Mouse (Mus musculus): ENCODE measurements around the gene Smpdl3a. TPM values are rescaled to one million over a fixed set of nuclear protein-coding genes. Genes with fewer than 3 reads are reported as not detected.

The Smpdl3a gene
- polyA plus RNA-seq, 1 experiment from 2014 or later: 7.9 TPM

DNA sequence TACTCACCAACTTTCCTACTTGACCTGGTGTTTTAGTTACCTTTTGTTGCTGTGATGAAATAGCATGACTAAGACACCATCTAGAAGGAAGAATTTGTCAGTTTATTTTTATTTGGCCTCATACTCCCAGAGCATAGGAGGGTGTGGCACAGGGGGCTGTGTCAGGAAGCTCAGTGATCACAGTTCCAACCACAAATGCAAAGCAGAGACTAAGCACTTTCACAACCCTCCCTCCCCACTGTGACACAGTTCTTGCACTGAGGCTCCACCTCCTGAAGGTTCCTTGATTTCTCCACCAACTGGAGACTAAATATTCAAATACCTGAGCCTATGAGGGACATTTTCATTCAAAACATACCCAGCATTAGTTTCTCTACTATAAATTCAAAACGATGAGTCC lies 5.4 kb downstream of the Smpdl3a start:
- Histone ChIP-seq H3K27ac (replicated peaks; ENCODE audit: low read depth, low read length) (no peak overlapping the region), H3K36me3 (ENCODE audit: control insufficient read depth, insufficient read depth, low read length) (no peaks in the 10 kb centered on the region), H3K9ac (ENCODE audit: low read length) (no peak overlapping the region), H3K4me2 (ENCODE audit: low read depth, severe bottlenecking) (no peak overlapping the region), H3K9me3 (ENCODE audit: control insufficient read depth, low read length) (no peaks in the 10 kb centered on the region), H3K4me1 (ENCODE audit: control insufficient read depth, insufficient read depth, low read length) (peaks cover 4% of the 10 kb centered on the region; the same call in 1 of the 2 replicates), H3K27me3 (ENCODE audit: control insufficient read depth, insufficient read depth, low read length) (no peaks in the 10 kb centered on the region), H3K4me3 (ENCODE audit: low read depth, low read length) (no peak overlapping the region)
- DNase-seq (ENCODE audit: low spot score) (no peak), ATAC-seq (ENCODE audit: insufficient number of reproducible peaks, low FRiP score, low TSS enrichment, low read depth) (no peak)
- 95% methylated on average over 1 of the region's 1 CpGs for WGBS

DNA sequence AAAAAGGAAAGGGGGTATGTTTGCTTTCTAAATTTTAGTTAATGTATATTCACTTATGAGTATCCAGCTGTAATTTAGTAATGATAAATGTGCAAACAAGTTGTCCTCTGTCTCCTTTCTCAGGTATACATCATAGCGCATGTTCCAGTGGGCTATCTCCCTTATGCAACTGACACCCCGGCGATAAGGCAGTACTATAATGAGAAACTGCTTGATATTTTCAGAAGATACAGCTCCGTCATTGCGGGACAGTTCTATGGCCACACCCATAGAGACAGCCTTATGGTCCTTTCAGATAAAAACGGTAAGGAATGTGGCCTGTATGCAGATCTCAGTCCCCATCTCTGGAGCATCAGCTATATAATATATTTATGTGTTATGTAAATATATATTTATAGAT lies 13.6 kb downstream of the Smpdl3a start:
- no peak overlapping the region for H3K4me3 ChIP-seq (ENCODE audit: low read depth, low read length)
- DNase-seq (ENCODE audit: low spot score) (no peak), ATAC-seq (ENCODE audit: insufficient number of reproducible peaks, low FRiP score, low TSS enrichment, low read depth) (no peak)
- no peaks in the 10 kb centered on the region for H3K4me1 ChIP-seq (ENCODE audit: control insufficient read depth, insufficient read depth, low read length)
- H3K4me2 ChIP-seq (ENCODE audit: low read depth, severe bottlenecking): no peak overlapping the region
- 92% methylated on average over 6 of the region's 6 CpGs for WGBS
- no peak overlapping the region for H3K27ac ChIP-seq (replicated peaks; ENCODE audit: low read depth, low read length)
- H3K9ac ChIP-seq (ENCODE audit: low read length): no peak overlapping the region
- no peaks in the 10 kb centered on the region for H3K9me3 ChIP-seq (ENCODE audit: control insufficient read depth, low read length)
- H3K36me3 ChIP-seq (ENCODE audit: control insufficient read depth, insufficient read depth, low read length): no peaks in the 10 kb centered on the region
- no peaks in the 10 kb centered on the region for H3K27me3 ChIP-seq (ENCODE audit: control insufficient read depth, insufficient read depth, low read length)

DNA sequence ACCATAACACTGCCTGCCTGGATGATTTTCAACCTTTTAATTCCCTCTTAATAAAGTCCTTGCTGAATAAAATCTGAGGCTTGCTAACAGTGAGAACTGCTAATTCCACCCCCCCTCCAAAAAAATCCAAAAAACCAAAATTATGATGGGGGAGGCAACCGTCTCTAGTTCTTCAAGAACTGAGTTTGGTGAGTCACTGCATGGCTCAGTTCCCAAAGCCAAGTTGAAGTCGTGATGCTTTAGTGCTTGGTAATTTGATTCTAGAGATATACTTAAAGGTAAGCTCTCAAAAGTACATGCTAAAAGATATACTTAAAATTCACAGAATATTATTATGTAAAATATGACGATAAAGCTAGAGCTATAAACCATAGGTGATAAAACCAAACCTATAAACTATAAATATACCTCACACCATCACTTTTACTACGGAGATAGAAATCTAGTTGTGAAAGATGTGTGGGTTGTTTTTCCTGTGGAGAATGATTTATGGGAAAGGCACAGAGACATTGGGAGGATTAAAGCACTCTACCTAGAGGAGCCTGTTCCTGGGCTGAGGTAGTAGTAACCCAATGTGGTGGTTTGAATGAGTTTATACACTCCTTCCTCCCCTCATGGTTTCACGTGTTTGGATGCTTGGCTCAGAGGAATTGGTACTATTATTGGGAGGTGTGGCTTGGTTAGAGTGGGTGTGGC lies 18.2 kb downstream of the Smpdl3a start:
- H3K36me3 ChIP-seq (ENCODE audit: control insufficient read depth, insufficient read depth, low read length): no peaks in the 10 kb centered on the region
- H3K9me3 ChIP-seq (ENCODE audit: control insufficient read depth, low read length): no peaks in the 10 kb centered on the region
- H3K27ac ChIP-seq (replicated peaks; ENCODE audit: low read depth, low read length): no peak overlapping the region
- ATAC-seq (ENCODE audit: insufficient number of reproducible peaks, low FRiP score, low TSS enrichment, low read depth) (no peak), DNase-seq (ENCODE audit: low spot score) (no peak)
- no peaks in the 10 kb centered on the region for H3K27me3 ChIP-seq (ENCODE audit: control insufficient read depth, insufficient read depth, low read length)
- 87% methylated on average over 5 of the region's 5 CpGs for WGBS
- H3K4me1 ChIP-seq (ENCODE audit: control insufficient read depth, insufficient read depth, low read length): no peaks in the 10 kb centered on the region
- H3K9ac ChIP-seq (ENCODE audit: low read length): no peak overlapping the region
- no peak overlapping the region for H3K4me2 ChIP-seq (ENCODE audit: low read depth, severe bottlenecking)
- H3K4me3 ChIP-seq (ENCODE audit: low read depth, low read length): no peak overlapping the region

- Histone ChIP-seq H3K27me3 (ENCODE audit: control insufficient read depth, insufficient read depth, low read length) (no peaks in the 10 kb centered on the region), H3K4me2 (ENCODE audit: low read depth, severe bottlenecking) (no peak overlapping the region), H3K4me1 (ENCODE audit: control insufficient read depth, insufficient read depth, low read length) (no peaks in the 10 kb centered on the region), H3K36me3 (ENCODE audit: control insufficient read depth, insufficient read depth, low read length) (no peaks in the 10 kb centered on the region), H3K27ac (replicated peaks; ENCODE audit: low read depth, low read length) (no peak overlapping the region), H3K9ac (ENCODE audit: low read length) (no peak overlapping the region), H3K4me3 (ENCODE audit: low read depth, low read length) (no peak overlapping the region), H3K9me3 (ENCODE audit: control insufficient read depth, low read length) (no peaks in the 10 kb centered on the region)
- no peak for DNase-seq (ENCODE audit: low spot score)
- no peak for ATAC-seq (ENCODE audit: insufficient number of reproducible peaks, low FRiP score, low TSS enrichment, low read depth)
- WGBS: 86% methylated on average over 2 of the region's 2 CpGs
Measured at GRCm38 (mm10) chr10:57814295-57814694, 20.2 kb downstream of the Smpdl3a start.

- no peaks in the 10 kb centered on the region for H3K27me3 ChIP-seq (ENCODE audit: control insufficient read depth, insufficient read depth, low read length)
- H3K4me3 ChIP-seq (ENCODE audit: low read depth, low read length): no peak overlapping the region
- 77% methylated on average over 6 of the region's 6 CpGs for WGBS
Measured at GRCm38 (mm10) chr10:57815869-57816268, 21.7 kb downstream of the Smpdl3a start.

GRCm38 (mm10) chr10:57819209-57819608 lies 25.1 kb downstream of the Smpdl3a start:
- Histone ChIP-seq H3K27ac (replicated peaks; ENCODE audit: low read depth, low read length) (no peak overlapping the region), H3K4me1 (ENCODE audit: control insufficient read depth, insufficient read depth, low read length) (no peaks in the 10 kb centered on the region), H3K4me3 (ENCODE audit: low read depth, low read length) (no peak overlapping the region), H3K9me3 (ENCODE audit: control insufficient read depth, low read length) (no peaks in the 10 kb centered on the region), H3K4me2 (ENCODE audit: low read depth, severe bottlenecking) (no peak overlapping the region), H3K36me3 (ENCODE audit: control insufficient read depth, insufficient read depth, low read length) (no peaks in the 10 kb centered on the region), H3K27me3 (ENCODE audit: control insufficient read depth, insufficient read depth, low read length) (no peaks in the 10 kb centered on the region), H3K9ac (ENCODE audit: low read length) (no peak overlapping the region)
- WGBS: 92% methylated on average over 2 of the region's 2 CpGs
- DNase-seq (ENCODE audit: low spot score) (no peak), ATAC-seq (ENCODE audit: insufficient number of reproducible peaks, low FRiP score, low TSS enrichment, low read depth) (no peak)

More at GRCm38 (mm10) chr10:57815869-57816268, 21.7 kb downstream of the Smpdl3a start:
- H3K9me3 ChIP-seq (ENCODE audit: control insufficient read depth, low read length): no peaks in the 10 kb centered on the region
- H3K4me1 ChIP-seq (ENCODE audit: control insufficient read depth, insufficient read depth, low read length): no peaks in the 10 kb centered on the region
- ATAC-seq (ENCODE audit: insufficient number of reproducible peaks, low FRiP score, low TSS enrichment, low read depth) (no peak), DNase-seq (ENCODE audit: low spot score) (no peak)
- no peaks in the 10 kb centered on the region for H3K36me3 ChIP-seq (ENCODE audit: control insufficient read depth, insufficient read depth, low read length)
- H3K4me2 ChIP-seq (ENCODE audit: low read depth, severe bottlenecking): no peak overlapping the region
- no peak overlapping the region for H3K27ac ChIP-seq (replicated peaks; ENCODE audit: low read depth, low read length)
- no peak overlapping the region for H3K9ac ChIP-seq (ENCODE audit: low read length)

- no peak for DNase-seq (ENCODE audit: low spot score)
- H3K27ac ChIP-seq (replicated peaks; ENCODE audit: low read depth, low read length): no peak overlapping the region
Measured at GRCm38 (mm10) chr10:57822473-57822872, 28.3 kb downstream of the Smpdl3a start.

GRCm38 (mm10) chr10:57828649-57829048 lies 34.5 kb downstream of the Smpdl3a start:
- Histone ChIP-seq H3K36me3 (ENCODE audit: control insufficient read depth, insufficient read depth, low read length) (no peaks in the 10 kb centered on the region), H3K9me3 (ENCODE audit: control insufficient read depth, low read length) (no peaks in the 10 kb centered on the region), H3K4me2 (ENCODE audit: low read depth, severe bottlenecking) (no peak overlapping the region), H3K9ac (ENCODE audit: low read length) (no peak overlapping the region), H3K27me3 (ENCODE audit: control insufficient read depth, insufficient read depth, low read length) (no peaks in the 10 kb centered on the region), H3K4me1 (ENCODE audit: control insufficient read depth, insufficient read depth, low read length) (no peaks in the 10 kb centered on the region), H3K4me3 (ENCODE audit: low read depth, low read length) (no peak overlapping the region), H3K27ac (replicated peaks; ENCODE audit: low read depth, low read length) (no peak overlapping the region)
- ATAC-seq (ENCODE audit: insufficient number of reproducible peaks, low FRiP score, low TSS enrichment, low read depth) (no peak), DNase-seq (ENCODE audit: low spot score) (no peak)
- WGBS: 79% methylated on average over 5 of the region's 5 CpGs

More at GRCm38 (mm10) chr10:57822473-57822872, 28.3 kb downstream of the Smpdl3a start:
- no peaks in the 10 kb centered on the region for H3K36me3 ChIP-seq (ENCODE audit: control insufficient read depth, insufficient read depth, low read length)
- ATAC-seq (ENCODE audit: insufficient number of reproducible peaks, low FRiP score, low TSS enrichment, low read depth): no peak
- H3K27me3 ChIP-seq (ENCODE audit: control insufficient read depth, insufficient read depth, low read length): no peaks in the 10 kb centered on the region
- H3K4me1 ChIP-seq (ENCODE audit: control insufficient read depth, insufficient read depth, low read length): no peaks in the 10 kb centered on the region
- no peak overlapping the region for H3K9ac ChIP-seq (ENCODE audit: low read length)
- H3K4me3 ChIP-seq (ENCODE audit: low read depth, low read length): no peak overlapping the region
- H3K9me3 ChIP-seq (ENCODE audit: control insufficient read depth, low read length): no peaks in the 10 kb centered on the region
- 51% methylated on average over 3 of the region's 3 CpGs for WGBS
- H3K4me2 ChIP-seq (ENCODE audit: low read depth, severe bottlenecking): no peak overlapping the region

GRCm38 (mm10) chr10:57829621-57830020 lies 35.5 kb downstream of the Smpdl3a start:
- Histone ChIP-seq H3K4me3 (ENCODE audit: low read depth, low read length) (no peak overlapping the region), H3K9me3 (ENCODE audit: control insufficient read depth, low read length) (no peaks in the 10 kb centered on the region), H3K27ac (replicated peaks; ENCODE audit: low read depth, low read length) (no peak overlapping the region), H3K4me2 (ENCODE audit: low read depth, severe bottlenecking) (no peak overlapping the region), H3K9ac (ENCODE audit: low read length) (no peak overlapping the region), H3K36me3 (ENCODE audit: control insufficient read depth, insufficient read depth, low read length) (no peaks in the 10 kb centered on the region), H3K27me3 (ENCODE audit: control insufficient read depth, insufficient read depth, low read length) (no peaks in the 10 kb centered on the region), H3K4me1 (ENCODE audit: control insufficient read depth, insufficient read depth, low read length) (no peaks in the 10 kb centered on the region)
- DNase-seq (ENCODE audit: low spot score) (no peak), ATAC-seq (ENCODE audit: insufficient number of reproducible peaks, low FRiP score, low TSS enrichment, low read depth) (no peak)
- 93% methylated on average over 3 of the region's 3 CpGs for WGBS
